Mouse (Mus musculus) spleen, adult 2 months (tissue): ENCODE measurements at regions not wholly inside any gene's neighbourhood (a gene's known extent, or its start where the extent isn't known, plus 50 kb on each side); places are given as distances from the start of the nearest gene placed in this dataset.
A peak's percentile ranks its signal among the peaks of the same experiment; 100 is the strongest.

ENCODE experiments used
- DNase-seq, 2 experiments: peaks; one replicate each; pipeline versions ENCODE4 v3.0.0 to v3.0.0-alpha.2; 2012 to 2021; ENCODE audit warnings: low spot score in 2 of 2, low read depth in 1 of 2
- H3K27ac ChIP-seq: fragments of 200-500 bp; 2 replicates; pipeline ENCODE4 v1.5.1; 2012; ENCODE audit warnings: low read length, inconsistent platforms; ENCODE audit not compliant: insufficient read depth
- H3K27me3 ChIP-seq: fragments of 200-500 bp; 2 replicates; pipeline ENCODE4 v1.6.1; 2012; ENCODE audit warnings: mild to moderate bottlenecking, moderate library complexity, low read length, inconsistent platforms; ENCODE audit not compliant: control insufficient read depth, insufficient read depth
- H3K36me3 ChIP-seq: fragments of 200-500 bp; 2 replicates; pipeline ENCODE4 v1.6.1; 2012; ENCODE audit warnings: mild to moderate bottlenecking, low read length, inconsistent platforms; ENCODE audit not compliant: control insufficient read depth, insufficient read depth
- H3K4me1 ChIP-seq: fragments of 200-500 bp; 2 replicates; pipeline ENCODE4 v1.6.1; 2011; ENCODE audit warnings: inconsistent platforms; ENCODE audit not compliant: control insufficient read depth, insufficient read depth, insufficient read length
- H3K4me3 ChIP-seq: fragments of 200-500 bp; 2 replicates; pipeline ENCODE4 v1.5.1; 2011; ENCODE audit warnings: mild to moderate bottlenecking, inconsistent platforms; ENCODE audit not compliant: insufficient read depth, insufficient read length; ENCODE audit errors: extremely low read depth
- CTCF ChIP-seq: fragments of 200-500 bp; IDR thresholded peaks from 2 replicates; pipeline ENCODE4 v1.5.1; 2011; ENCODE audit warnings: mild to moderate bottlenecking, inconsistent platforms; ENCODE audit not compliant: insufficient read depth, insufficient read length, insufficient replicate concordance; ENCODE audit errors: extremely low read depth
- POLR2A ChIP-seq: fragments of 200-500 bp; IDR thresholded peaks from 2 replicates; pipeline ENCODE4 v1.6.1; 2011; ENCODE audit warnings: low read depth, low read length, inconsistent platforms
- WGBS: fragments of 180-500 bp; shearing (Covaris S2); methylation state at CpG from one replicate; pipeline ENCODE4 v1.1.7; 2018; 5-methylcytosine and 5-hydroxymethylcytosine counted together

- DNase-seq: no peak
- H3K4me3 ChIP-seq: no peak overlapping the region
- H3K27ac ChIP-seq: no peak overlapping the region
- no peak for TF ChIP-seq POLR2A
- no peak for TF ChIP-seq CTCF
- no peaks in the 10 kb centered on the region for H3K27me3 ChIP-seq
- H3K36me3 ChIP-seq: no peaks in the 10 kb centered on the region
- WGBS: 34% methylated on average over 4 of the region's 4 CpGs
- H3K4me1 ChIP-seq: no peaks in the 10 kb centered on the region
Measured at GRCm38 (mm10) chrX:143462632-143463031, 55.8 kb upstream of the Pak3 start.

- TF ChIP-seq CTCF: no peak
- TF ChIP-seq POLR2A: no peak
- H3K4me1 ChIP-seq: no peaks in the 10 kb centered on the region
- DNase-seq: no peak
- H3K27ac ChIP-seq: no peak overlapping the region
- H3K4me3 ChIP-seq: no peak overlapping the region
- H3K27me3 ChIP-seq: no peaks in the 10 kb centered on the region
- 53% methylated on average over 7 of the region's 7 CpGs for WGBS
- H3K36me3 ChIP-seq: no peaks in the 10 kb centered on the region
Measured at GRCm38 (mm10) chrX:143448636-143449346, 54.7 kb upstream of the Chrdl1 start.

- Histone ChIP-seq H3K36me3 (no peaks in the 10 kb centered on the region), H3K4me1 (no peaks in the 10 kb centered on the region), H3K27ac (no peak overlapping the region), H3K27me3 (no peaks in the 10 kb centered on the region), H3K4me3 (no peak overlapping the region)
- WGBS: 6% methylated on average over 3 of the region's 3 CpGs
- peak in 1 of 2 experiments; percentile 3 for DNase-seq
- no peak for TF ChIP-seq CTCF
- TF ChIP-seq POLR2A: no peak
Measured at GRCm38 (mm10) chrX:143444581-143444980, 50.5 kb upstream of the Chrdl1 start.
